Mouse (Mus musculus): ENCODE measurements around the gene Eef2. TPM values are rescaled to one million over a fixed set of nuclear protein-coding genes. Genes with fewer than 3 reads are reported as not detected.
A peak's percentile ranks its signal among the peaks of the same experiment; 100 is the strongest.
"Not testable (repeated sequence)": the region's sequence is repeated elsewhere in the genome, so short reads cannot be mapped to it uniquely, and the experiment has no call there.

The Eef2 gene
- polyA plus RNA-seq, 1 experiment = 468 TPM

DNA sequence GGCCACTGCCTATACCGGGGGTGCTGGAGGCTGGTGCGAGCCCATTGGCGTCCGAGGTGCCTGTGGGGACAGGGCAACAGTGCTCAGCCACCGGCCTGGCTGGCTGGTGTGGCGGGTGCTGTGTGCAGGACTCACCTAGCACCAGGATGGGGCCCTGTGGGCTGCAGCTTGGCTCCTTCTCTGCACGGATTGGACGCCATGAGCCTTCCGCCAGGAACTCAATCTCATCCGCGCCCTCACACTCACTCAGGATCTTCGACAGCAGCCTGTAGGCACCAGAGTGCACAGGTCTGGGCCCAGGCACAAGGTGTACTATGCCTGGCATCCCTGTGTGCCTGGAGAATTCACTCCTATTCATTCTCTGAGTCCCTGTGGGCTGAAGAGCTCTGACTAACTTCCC is 22.1 kb upstream of the Eef2 start:
- Histone ChIP-seq H3K27ac (ENCODE audit: control insufficient read depth, insufficient read depth, low read depth, low read length, poor library complexity) (no peak overlapping the region), H3K4me3 (replicated peaks; ENCODE audit: control insufficient read depth, low read depth, low read length) (no peak overlapping the region), H3K4me1 (ENCODE audit: control insufficient read depth, insufficient read depth, low read length) (no peaks in the 10 kb centered on the region)
- WGBS = 94% methylated on average over 12 of the region's 12 CpGs
- no peak for TF ChIP-seq CTCF (IDR thresholded peaks at IDR 0.05; ENCODE audit: control insufficient read depth, insufficient read depth, low read length)

DNA sequence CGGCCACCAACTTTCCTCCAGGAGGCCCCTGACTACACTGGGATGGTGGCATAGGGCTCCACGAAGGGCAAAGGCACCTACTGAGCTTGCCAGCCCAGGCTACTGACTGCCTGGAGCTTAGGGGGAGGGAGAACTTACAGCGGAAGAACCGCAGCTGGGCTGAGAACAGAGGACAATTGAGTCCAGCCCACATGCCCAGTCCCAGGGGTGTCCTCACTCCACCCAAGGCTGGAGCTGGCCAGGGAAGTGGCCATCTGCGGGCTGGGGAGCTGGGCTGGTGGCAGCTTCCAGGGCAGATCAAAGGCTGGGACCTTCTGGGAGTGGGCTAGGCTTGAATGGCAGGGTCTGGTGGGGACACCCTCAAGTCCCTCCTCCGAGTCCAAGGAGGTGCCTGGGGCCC is 21.7 kb upstream of the Eef2 start:
- Histone ChIP-seq H3K4me1 (ENCODE audit: control insufficient read depth, insufficient read depth, low read length) (no peaks in the 10 kb centered on the region), H3K27ac (ENCODE audit: control insufficient read depth, insufficient read depth, low read depth, low read length, poor library complexity) (no peak overlapping the region), H3K4me3 (replicated peaks; ENCODE audit: control insufficient read depth, low read depth, low read length) (no peak overlapping the region)
- TF ChIP-seq CTCF (IDR thresholded peaks at IDR 0.05; ENCODE audit: control insufficient read depth, insufficient read depth, low read length) (no peak), POLR2A (IDR thresholded peaks at IDR 0.05; ENCODE audit: borderline replicate concordance, control insufficient read depth, low read depth, low read length) (no peak)
- 88% methylated on average over 6 of the region's 6 CpGs for WGBS

DNA sequence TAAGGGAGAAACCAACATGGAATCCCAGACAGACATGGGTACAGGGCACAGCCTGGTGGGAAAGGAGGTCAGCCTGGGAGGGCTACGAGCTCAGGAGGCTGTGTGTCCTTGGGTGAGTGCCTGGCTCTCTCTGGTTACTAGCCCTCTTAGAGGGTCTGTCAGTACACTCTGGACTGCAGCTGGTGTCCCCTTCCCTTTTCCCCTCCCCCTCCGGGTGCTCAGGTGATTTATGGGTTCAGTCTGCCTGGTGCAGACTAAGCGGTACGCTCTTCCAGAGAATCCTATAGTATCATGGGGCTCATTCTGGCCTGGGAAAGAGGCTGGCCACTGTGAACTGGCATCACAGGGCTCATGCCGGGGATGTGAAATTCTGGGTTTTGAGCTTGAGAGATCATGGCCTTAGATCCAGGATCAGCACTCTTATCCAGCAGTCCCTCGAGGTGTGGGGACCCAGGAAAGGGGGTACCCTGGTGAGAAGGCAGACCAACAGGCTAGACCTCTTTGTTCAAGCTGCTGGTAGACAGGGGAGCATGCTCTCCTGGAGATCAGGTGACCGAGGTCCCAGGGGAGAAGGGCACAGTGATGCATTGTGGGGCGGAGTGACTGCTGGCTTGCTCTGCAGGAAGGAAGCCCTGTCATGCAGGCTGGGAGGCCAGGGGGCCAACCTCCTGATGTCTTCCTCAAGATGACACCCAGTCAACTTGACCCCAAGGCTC is 14.7 kb upstream of the Eef2 start:
- TF ChIP-seq POLR2A (IDR thresholded peaks at IDR 0.05; ENCODE audit: borderline replicate concordance, control insufficient read depth, low read depth, low read length) (no peak), CTCF (IDR thresholded peaks at IDR 0.05; ENCODE audit: control insufficient read depth, insufficient read depth, low read length) (no peak)
- peaks cover 2% of the 10 kb centered on the region for H3K4me1 ChIP-seq (ENCODE audit: control insufficient read depth, insufficient read depth, low read length)
- WGBS = 67% methylated on average over 8 of the region's 8 CpGs
- H3K27ac ChIP-seq (ENCODE audit: control insufficient read depth, insufficient read depth, low read depth, low read length, poor library complexity) = 0 out of 2 replicates have a peak overlapping the region, but pooled peaks have one; percentile 55
- no peak overlapping the region for H3K4me3 ChIP-seq (replicated peaks; ENCODE audit: control insufficient read depth, low read depth, low read length)

DNA sequence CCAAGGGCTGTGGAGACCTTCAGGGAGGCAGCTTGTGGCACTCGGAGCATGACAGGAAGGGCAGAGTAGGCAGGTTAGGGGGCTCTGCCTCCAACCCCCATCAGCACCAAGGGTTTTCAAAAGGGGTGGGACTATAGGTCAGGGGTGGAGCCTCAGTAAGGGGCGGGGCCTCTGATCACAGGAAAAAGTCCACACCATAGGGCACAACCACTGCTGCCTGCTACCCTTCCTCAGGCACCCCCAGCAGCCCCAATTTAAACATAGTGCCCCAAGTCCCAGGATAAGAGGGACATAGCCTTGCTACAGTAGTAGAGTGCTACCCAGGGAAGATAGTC is 14.1 kb upstream of the Eef2 start:
- Histone ChIP-seq H3K4me1 (ENCODE audit: control insufficient read depth, insufficient read depth, low read length) (peaks cover 2% of the 10 kb centered on the region), H3K4me3 (replicated peaks; ENCODE audit: control insufficient read depth, low read depth, low read length) (no peak overlapping the region), H3K27ac (ENCODE audit: control insufficient read depth, insufficient read depth, low read depth, low read length, poor library complexity) (peak overlapping the region; percentile 55; the same call in 1 of the 2 replicates)
- WGBS = 36% methylated on average over 2 of the region's 2 CpGs
- TF ChIP-seq CTCF (IDR thresholded peaks at IDR 0.05; ENCODE audit: control insufficient read depth, insufficient read depth, low read length) = no peak

DNA sequence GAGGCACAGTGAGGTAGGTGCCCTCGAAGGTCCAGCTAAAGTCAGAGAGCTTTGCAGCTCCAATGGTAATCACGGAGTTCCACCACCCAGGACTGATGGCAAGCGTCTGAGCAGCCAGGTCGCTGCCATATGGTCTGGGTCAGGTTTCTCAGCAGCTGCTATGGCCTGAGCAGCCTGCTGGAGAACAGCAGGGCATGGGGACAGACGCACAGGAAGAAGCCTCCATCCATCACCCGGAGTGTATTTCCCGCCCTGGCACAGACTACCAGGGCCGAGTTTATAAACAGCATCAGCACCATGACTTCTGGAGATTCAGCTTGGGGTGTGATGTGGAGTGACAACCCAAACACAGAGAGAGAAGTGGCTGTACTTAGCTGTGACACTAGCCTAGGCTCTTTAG is 11.3 kb upstream of the Eef2 start:
- Histone ChIP-seq H3K4me3 (replicated peaks; ENCODE audit: control insufficient read depth, low read depth, low read length) (no peak overlapping the region), H3K27ac (ENCODE audit: control insufficient read depth, insufficient read depth, low read depth, low read length, poor library complexity) (no peak overlapping the region), H3K4me1 (ENCODE audit: control insufficient read depth, insufficient read depth, low read length) (peaks cover 2% of the 10 kb centered on the region)
- 89% methylated on average over 8 of the region's 8 CpGs for WGBS
- TF ChIP-seq POLR2A (IDR thresholded peaks at IDR 0.05; ENCODE audit: borderline replicate concordance, control insufficient read depth, low read depth, low read length) (no peak), CTCF (IDR thresholded peaks at IDR 0.05; ENCODE audit: control insufficient read depth, insufficient read depth, low read length) (no peak)

DNA sequence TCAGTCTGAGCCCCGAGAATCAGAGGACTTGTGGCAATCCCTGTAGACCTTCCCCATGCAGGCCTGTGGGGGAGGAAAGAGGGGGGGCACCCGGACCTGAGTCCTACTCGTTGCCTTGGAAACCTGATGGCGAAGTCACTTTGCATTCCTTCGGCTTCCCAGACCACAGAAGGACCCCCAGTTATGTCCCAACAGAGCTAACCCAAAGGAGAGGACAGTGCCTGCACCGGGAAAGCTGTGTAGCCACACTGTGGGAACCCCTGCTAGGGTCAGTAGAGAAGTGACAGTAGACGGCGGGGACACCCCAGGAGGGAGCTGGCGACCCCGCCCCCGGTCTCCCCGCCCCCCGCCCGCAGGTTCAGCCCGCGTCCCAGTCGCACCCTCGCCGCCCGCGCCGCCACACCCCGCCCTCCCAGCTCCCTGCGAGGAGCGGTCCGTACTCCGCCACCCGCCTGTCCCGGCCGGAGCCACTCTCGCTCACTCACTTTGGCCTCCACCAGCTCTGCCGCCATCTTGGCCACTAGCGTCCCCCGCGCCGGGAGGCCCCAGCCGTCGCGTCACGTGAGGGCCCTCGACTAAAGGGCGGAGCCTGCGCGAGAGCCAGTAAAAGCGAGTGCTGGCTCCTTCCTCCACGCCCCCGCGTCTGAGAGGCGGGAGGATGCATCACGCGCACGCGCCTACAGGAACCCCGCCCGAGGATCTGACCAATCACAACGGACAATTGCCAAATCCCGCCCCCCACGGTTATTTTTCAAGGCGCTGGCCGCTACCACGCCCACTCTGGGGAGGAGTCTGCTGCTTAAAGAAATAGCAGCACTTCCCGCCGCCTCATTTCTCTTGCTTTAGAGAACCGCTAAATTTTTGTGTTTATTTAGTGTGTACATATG is 9.0 kb upstream of the Eef2 start, which contains the start of gene Pias4:
Pias4 (minus strand) TSS at position 724 of the 887 bp plus-strand sequence.
- peak within 1 kb of the TSS; percentile 68 for H3K4me3 ChIP-seq (replicated peaks; ENCODE audit: control insufficient read depth, low read depth, low read length)
- WGBS = under 1% methylated on average over 64 of the region's 64 CpGs
- H3K4me1 ChIP-seq (ENCODE audit: control insufficient read depth, insufficient read depth, low read length) = peaks cover 2% of the 10 kb centered on the region
- TF ChIP-seq POLR2A (IDR thresholded peaks at IDR 0.05; ENCODE audit: borderline replicate concordance, control insufficient read depth, low read depth, low read length) = peak; percentile 92
- no peak for TF ChIP-seq CTCF (IDR thresholded peaks at IDR 0.05; ENCODE audit: control insufficient read depth, insufficient read depth, low read length)
- peak within 1 kb of the TSS; percentile 85 for H3K27ac ChIP-seq (ENCODE audit: control insufficient read depth, insufficient read depth, low read depth, low read length, poor library complexity)

DNA sequence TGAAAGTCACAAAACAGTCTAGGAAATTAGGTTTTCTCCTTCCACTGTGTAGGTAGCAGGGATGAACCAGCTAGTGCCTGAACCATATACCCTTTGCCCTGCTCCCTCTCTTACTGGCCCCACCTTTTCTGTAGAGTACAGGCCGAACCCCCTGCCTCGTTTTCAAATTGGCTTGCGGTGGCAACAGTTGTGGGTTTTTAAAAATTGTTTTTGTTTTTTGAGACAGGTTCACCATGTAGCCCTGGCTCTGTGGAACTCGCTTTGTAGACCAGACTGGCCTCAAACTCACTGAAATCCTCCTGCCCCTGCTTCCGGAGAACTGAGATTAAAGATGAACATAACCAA is 8.4 kb upstream of the Eef2 start:
- H3K27ac ChIP-seq (ENCODE audit: control insufficient read depth, insufficient read depth, low read depth, low read length, poor library complexity) = peak overlapping the region; percentile 85
- TF ChIP-seq POLR2A (IDR thresholded peaks at IDR 0.05; ENCODE audit: borderline replicate concordance, control insufficient read depth, low read depth, low read length) (no peak), CTCF (IDR thresholded peaks at IDR 0.05; ENCODE audit: control insufficient read depth, insufficient read depth, low read length) (no peak)
- H3K4me3 ChIP-seq (replicated peaks; ENCODE audit: control insufficient read depth, low read depth, low read length) = peak overlapping the region; percentile 62
- under 1% methylated on average over 5 of the region's 5 CpGs for WGBS
- H3K4me1 ChIP-seq (ENCODE audit: control insufficient read depth, insufficient read depth, low read length) = peaks cover 1% of the 10 kb centered on the region

DNA sequence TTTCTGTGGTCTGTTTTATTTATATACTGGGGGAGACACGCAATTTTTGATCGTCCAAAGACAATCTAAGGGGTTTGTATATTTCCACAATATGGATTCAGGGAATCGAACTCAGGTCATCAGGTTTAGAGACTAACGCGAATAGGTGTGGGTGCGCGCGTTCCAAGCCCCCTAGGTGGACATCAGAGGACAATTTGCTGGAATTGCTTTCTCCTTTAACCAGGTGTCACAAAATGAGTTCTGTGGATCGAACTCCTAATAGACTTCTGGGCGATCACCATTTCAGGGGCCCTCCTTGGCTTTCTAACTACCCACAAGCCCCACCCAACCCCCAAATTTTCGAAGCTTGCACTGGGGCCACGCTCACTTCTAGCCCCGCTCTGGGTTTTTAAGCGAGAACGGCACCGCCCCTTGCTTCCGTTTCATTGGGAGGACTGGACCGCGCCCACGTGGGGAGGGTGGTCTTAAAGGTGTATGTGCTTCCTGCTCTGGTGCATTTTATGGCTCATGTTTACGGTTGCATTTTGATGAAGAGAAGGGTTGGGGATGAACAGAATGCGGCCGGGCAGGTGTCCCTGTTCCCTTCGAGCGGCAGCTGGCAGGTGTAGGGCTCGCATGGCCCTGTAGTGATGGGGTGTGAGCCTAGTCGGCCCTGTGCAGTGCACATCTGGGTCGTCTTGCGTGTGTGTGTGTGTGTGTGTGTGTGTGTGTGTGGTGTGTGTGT is 7.7 kb upstream of the Eef2 start:
- TF ChIP-seq POLR2A (IDR thresholded peaks at IDR 0.05; ENCODE audit: borderline replicate concordance, control insufficient read depth, low read depth, low read length) (no peak), CTCF (IDR thresholded peaks at IDR 0.05; ENCODE audit: control insufficient read depth, insufficient read depth, low read length) (no peak; the same call in 1 of the 2 replicates)
- H3K27ac ChIP-seq (ENCODE audit: control insufficient read depth, insufficient read depth, low read depth, low read length, poor library complexity) = peak overlapping the region; percentile 85
- under 1% methylated on average over 29 of the region's 29 CpGs for WGBS
- H3K4me3 ChIP-seq (replicated peaks; ENCODE audit: control insufficient read depth, low read depth, low read length) = peak overlapping the region; percentile 68
- peaks cover 3% of the 10 kb centered on the region for H3K4me1 ChIP-seq (ENCODE audit: control insufficient read depth, insufficient read depth, low read length)

DNA sequence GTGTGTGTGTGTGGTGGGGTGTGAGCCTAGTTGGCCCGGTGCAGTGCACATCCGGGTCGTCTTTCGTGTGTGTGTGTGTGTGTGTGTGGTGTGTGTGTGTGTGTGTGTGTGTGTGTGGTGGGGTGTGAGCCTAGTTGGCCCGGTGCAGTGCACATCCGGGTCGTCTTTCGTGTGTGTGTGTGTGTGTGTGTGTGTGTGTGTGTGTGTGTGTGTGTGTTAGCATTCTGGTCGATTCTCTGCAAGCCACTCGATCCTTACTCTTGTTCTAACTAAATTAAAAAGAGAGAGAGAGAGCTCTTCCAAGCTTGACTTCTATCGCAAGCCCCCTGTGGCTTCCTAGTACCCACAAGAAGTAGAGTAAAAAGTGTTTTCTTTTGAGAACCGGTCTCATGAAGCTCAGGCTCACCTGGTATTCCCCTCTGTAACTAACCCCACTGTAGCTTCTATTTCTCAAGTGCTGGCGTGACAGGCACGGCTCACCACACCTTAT is 7.0 kb upstream of the Eef2 start:
- H3K27ac ChIP-seq (ENCODE audit: control insufficient read depth, insufficient read depth, low read depth, low read length, poor library complexity); H3K4me3 ChIP-seq (replicated peaks; ENCODE audit: control insufficient read depth, low read depth, low read length); H3K4me1 ChIP-seq (ENCODE audit: control insufficient read depth, insufficient read depth, low read length): not testable (repeated sequence)
- 4% methylated on average over 12 of the region's 14 CpGs for WGBS

All from bone marrow, adult 2 months (tissue).